Mouse (Mus musculus): ENCODE results near the gene Sncg.

DNA sequence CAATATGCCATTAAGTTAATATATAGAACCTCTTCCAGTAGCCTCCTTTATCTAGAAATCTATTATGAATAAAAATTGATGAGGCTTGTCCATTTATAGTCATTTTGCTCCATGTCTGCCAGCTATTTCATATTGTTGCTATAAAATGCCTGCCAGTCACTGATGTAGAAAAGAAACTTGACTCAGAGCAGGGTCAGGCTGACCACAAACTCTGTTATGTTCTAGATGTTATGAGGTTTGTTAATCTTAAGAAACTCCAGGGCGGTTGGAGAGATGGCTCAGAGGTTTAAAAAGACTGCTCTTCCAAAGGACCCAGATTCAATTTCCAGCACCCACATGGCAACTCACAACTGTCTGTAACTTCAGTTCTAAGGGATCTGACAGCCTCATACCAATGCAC is 46.5 kb upstream of the Sncg start:
- TF ChIP-seq CTCF (IDR thresholded peaks at IDR 0.05; ENCODE audit: low read depth, low read length) (no peak), GATA1 (IDR thresholded peaks at IDR 0.05; ENCODE audit: borderline replicate concordance, low read length) (no peak), GATA2 (IDR thresholded peaks at IDR 0.05; ENCODE audit: borderline replicate concordance, low read depth, low read length) (no peak), TAL1 (conservative IDR thresholded peaks at IDR 0.05; ENCODE audit: low read depth, low read length) (no peak)

Measured in G1E (cell line).